Mouse (Mus musculus) layer of hippocampus, adult 18-20 months (tissue): Measurements from ENCODE around the gene Lbhd2. TPM values are rescaled to one million over a fixed set of nuclear protein-coding genes. Genes with fewer than 3 reads are reported as not detected.

Experiments used
- DNase-seq, 2 experiments: peaks; one replicate each; pipeline ENCODE4 v3.0.0; 2022; ENCODE audit warnings: low spot score in 2 of 2
- total RNA-seq, 2 experiments: library from RNA; stranded (reverse); gene quantifications; 2 replicates each; pipeline ENCODE4 v1.2.3; 2021

Lbhd2 gene
- total RNA-seq, 2 experiments from 2014 or later = 0.53 to 1.2 TPM

DNA sequence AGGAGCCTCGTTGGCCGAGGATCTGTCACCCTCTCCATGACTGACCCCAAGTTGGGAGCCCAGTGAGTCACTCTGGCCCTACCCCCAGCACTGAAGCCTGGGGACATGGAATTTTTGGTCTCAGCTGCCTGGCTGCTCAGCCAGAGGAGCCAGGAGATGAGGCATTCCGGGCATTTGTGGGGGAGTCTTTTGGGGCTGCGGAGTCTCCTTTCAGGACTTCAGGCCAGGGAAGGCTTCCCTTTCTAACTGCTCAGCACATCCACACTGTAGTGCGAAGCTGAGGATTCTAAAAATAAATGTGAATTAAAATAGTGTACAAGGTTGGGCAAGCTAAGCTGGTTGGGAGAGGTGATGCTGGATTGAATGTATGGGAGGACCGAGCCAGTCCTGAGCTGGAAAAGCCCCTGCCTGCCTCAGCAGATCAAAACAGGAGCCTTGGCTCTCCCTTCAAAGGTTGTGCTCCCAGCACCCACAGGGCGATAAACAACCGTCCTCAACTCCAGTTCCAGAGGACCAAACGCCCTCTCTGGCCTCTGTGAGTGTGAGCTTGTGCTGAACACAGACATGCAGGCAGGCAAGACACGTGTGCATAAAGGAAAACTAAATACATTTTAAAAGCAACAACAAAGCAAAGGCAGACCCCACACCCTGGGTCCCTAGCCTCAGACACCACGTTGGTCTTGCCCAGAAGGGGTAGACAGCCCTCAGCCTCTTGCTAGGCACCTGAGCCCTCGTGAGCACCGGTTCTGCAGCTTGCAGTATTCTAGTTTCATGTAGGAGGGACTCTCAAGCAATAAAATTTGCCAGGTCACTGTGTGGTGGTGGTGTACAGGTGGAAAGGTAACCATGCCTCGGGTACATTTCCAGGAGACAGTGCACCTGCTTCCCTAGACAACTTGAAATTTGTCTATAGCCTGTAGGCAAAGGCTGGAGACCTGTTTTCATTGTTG, 24.5 kb downstream of the Lbhd2 start:
- no peak for DNase-seq

DNA sequence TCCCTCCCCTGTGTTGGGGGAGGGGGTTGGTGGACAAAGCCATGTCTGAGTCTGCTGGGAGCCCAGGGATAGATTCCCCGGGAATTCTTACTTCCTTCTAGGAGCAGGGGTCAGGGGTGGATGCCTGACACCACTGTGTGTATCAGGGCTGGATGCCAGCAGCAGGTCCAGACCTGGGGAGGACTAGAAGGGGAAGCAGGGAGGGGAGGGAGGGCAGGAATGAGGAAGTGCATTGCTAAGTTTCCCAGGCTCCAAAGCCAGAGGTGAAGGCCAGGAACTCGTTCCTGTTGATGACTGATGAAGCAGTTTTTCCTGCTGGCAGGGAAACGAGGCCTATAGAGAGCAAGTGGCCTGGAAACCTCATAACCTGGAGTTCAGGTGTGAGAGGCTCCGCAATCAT, 25.5 kb downstream of the Lbhd2 start:
- DNase-seq = no peak

DNA sequence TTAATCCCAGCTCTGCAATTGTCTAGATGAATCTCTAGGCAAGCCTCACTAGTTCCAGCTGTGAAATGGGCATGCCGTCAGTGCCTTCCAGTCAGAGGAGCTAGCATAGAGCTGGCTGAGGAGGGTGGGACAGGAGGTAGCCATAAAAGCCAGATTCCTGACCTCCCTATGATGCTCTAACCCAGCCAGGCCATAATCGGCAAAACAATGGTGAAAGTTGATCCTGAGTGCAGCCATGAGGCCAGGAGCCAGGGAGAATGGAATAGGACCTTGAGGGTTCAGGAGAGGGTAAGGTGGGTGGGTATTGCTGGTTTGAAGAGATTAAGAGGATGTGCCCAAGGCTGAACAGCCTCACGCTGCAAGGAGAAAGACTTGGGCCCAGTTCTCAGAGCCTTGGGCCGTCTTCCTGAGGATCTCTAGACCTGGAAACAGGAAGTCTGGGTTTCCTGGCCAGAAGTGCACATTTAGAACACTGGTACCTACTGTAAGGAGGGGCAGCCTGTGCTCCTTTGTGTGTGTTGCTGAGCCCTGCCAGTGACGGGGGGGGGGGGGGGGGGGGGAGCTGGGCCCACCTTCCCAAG, 26.2 kb downstream of the Lbhd2 start:
- DNase-seq = no peak

DNA sequence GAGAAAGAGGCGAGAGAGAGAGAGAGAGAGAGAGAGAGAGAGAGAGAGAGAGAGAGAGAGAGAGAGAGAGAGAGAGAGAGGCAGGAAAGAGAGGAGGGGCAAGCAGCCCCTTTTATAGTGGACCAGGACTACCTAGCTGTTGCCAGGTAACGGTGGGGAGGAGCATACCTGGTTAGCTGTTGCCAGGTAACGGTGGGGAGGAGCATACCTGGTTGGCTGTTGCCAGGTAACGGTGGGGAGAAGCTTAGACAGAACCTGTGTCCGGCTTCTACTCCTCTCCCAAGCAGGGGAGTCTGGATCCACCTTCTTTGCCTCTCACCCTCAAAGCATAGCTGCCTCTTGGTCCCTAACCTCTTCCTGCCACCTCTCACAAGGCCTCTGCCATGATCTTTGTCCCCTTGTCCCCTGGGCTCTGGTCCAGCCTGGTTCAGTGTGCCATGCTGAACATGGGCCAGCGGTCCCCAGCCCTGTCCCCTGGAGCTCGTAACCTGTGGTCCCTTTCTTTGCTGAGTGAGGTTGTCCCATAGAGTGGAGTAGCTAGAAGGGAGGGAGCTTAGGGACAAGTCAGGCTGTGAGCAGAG, 27.6 kb downstream of the Lbhd2 start:
- DNase-seq = no peak

DNA sequence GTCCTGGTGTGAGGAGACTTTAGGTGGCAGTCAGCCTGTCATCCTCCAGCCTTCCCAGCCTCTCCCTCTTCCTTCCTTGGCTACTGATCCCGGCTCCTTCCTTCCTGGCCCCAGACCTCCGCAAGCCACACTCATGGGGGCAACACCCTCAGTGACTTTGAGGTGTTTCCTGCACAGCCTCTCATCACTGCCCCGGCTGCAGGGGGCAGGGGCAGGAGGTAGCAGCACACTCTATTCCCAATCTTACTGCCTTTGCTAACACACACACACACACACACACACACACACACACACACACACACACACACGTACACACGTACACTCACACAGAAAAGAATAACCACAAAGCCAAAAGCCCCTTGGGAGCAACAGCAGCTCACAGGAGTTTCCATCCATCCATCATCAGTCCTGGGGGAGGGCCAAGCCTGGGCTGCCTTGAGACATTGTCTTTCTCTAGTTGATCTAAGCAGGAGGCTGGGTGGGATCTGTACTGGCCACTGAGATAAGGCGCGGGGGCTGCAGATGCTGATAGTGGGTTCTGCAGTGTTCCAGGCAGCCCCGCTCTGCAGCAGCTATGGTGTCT, 28.2 kb downstream of the Lbhd2 start:
- no peak for DNase-seq

DNA sequence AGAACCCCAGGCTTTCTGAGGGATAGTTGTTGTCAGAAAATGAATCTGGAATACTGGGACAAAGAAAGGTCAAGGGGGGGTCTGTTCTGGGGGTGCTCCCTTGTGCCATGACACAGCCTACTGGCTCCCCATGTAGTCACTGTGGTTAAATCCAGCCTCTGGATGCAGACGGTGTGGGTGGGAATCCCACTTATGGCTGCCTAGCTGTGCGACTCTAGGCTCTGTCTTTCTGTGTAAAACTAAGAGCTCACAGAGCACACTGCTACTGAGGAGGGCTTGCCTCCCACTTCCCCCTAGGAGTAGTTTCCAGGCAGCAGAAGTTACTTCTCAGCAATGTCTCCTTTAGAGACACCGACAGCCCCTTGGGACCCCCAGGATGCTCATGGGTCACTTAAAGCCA, 29.6 kb downstream of the Lbhd2 start:
- no peak for DNase-seq

DNA sequence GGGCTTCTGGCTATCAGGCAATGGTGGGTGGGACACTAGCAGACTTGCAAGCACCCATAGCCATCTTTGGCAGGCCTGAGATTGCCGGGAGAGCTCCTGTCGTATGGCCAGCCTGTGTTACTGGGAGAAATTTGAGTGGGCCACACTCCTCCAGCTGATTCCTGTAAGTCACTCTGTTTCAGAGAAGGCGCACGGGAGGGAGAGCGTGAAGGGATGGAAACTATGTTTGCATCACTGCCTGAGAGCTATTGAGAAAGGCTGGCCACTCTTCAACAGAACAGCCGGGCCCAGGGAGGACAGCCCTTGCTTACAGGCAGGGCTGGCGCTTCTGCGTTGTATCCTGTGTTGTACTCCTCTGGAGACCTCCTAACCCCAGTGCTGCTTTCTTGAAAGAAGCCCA, 30.0 kb downstream of the Lbhd2 start:
- DNase-seq = no peak

DNA sequence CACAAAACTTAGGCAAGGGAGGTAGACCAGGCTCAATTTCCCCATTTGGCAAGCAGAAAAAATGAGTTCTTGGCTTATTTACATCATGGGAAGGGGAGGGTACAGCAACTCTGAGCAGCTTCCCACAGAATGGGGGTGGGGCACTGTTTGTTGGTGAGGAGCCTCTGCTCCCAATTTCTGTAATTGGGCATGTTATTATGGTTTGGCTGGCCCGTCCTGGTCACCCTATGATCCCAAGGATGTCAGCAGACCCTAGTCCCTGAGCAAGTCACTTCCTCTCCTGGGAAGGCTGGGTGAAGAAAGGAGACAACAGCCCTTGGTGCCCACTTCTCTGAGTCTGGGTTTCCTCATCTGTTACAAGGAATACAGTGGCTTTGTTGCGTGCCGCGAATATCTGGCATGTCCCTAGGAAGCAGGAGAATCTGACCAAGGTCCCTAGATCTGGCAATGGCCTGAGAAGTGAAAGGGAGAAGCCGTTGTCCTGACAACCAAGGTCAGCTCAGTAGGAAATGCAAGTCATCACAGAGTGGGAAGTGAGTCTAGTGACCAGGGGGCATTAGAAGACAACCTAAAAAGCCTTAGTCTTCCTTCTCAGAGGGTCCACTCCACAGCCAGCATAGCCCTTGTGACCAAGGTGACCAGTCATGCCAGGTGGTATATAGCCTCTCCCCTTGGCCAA, 30.8 kb downstream of the Lbhd2 start:
- DNase-seq = no peak

DNA sequence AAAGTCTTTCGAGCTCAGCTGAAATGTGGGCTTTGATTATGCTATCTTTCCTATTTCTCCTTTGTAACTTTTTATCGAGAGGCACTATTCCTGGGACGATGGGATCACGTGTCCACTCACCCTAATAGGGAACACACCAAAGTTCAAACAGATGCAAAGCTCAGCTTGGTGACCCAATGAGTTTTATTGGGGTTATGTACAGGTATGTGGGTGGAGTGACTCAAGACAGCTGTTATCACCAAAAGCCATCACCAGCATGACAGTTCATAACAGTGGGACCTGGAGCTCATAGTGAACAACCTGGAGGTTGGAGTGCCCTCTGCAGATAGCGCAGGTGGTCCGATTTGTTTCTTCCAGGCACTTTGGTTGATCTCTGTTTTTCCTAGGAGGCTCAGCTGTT, 32.2 kb downstream of the Lbhd2 start:
- DNase-seq = no peak

DNA sequence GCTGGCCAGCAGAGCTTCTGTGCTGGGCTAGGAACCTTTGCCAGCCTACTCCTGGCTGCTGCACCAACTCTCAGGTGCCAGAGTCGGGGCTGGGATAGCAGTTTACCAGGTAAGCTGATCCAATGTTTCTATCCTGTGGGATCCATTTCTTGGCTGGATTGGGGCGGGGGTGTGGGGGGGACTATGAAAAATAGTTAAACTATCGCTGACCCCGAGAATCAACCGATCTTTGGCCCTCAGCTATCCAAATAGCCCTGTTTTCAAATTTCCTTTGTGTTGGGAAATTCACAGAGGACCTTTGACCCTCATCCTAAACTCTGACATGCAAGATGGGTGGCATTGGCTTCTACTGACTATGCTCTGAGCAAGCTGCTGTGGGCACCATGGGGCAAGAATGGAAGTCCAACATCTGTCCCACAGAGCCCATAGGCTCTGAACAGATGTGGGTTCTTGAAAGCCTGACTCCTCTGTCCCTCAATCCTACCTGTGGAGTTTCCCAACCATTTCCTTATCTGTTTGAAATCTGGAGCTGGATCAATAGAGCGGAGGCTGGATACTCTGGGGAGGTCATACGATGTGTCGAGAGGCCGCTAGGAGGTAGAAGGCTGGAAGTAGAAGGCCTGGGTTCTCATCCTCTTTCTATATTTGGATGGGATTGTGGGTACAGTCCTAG, 34.2 kb downstream of the Lbhd2 start:
- DNase-seq = no peak

DNA sequence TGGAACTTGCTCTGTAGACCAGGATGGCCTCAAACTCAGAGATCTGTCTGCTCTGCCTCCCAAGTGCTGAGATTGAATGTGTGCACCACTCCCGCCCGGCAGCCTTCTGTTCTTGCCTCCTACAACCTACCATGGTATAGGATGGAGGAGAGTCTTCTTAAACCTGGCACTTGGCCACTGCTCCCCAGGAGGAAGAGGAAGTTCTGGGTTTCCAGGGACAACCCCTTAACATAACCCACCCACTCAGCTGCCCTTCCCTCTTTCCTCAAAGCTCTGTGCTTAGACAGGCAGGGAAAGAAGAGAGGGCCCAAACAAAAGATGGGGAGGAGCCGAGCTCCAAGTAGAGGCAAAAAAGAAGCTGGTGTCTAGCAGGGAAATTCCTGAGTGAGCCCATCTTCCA, 34.9 kb downstream of the Lbhd2 start:
- peak in 1 of 2 experiments; percentile 36 for DNase-seq

DNA sequence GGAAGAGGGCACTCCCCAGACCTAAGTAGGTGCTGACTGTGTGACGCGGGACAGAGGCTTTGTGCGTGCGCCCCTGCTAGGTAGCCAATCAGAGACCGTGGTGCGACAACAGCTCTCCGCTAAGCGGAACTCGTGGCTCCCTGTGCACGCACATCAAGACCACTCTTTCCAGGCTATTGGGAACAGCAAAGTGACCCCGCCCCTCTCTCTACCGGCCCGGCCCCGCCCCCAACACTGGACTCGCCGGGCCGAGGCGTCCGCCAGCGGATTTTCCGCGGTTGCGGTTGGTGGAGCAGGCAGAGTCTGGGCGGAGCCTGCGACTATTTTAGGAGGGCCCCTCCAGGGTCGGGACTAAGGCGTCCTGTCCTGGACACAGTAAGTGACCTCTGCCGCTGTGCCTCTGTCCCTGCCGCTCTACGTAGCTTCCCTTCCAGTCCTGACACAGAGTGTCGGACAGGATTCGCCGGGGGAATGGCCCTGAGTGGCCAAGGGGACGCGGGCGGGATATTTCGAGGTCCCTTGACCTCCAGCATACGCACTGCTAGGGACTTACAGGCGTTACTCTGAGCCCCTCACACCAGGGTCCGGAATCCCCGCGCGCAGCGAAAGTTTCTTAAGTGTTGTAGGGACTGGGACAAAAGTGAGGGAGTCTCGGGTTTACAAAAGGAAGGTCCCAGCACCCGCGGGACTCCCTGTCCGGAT, 35.9 kb downstream of the Lbhd2 start, which contains the start of gene Tnfaip2:
TSS of gene Tnfaip2 (plus strand) at position 161 of the 702 bp plus-strand sequence.
- DNase-seq = no peak

DNA sequence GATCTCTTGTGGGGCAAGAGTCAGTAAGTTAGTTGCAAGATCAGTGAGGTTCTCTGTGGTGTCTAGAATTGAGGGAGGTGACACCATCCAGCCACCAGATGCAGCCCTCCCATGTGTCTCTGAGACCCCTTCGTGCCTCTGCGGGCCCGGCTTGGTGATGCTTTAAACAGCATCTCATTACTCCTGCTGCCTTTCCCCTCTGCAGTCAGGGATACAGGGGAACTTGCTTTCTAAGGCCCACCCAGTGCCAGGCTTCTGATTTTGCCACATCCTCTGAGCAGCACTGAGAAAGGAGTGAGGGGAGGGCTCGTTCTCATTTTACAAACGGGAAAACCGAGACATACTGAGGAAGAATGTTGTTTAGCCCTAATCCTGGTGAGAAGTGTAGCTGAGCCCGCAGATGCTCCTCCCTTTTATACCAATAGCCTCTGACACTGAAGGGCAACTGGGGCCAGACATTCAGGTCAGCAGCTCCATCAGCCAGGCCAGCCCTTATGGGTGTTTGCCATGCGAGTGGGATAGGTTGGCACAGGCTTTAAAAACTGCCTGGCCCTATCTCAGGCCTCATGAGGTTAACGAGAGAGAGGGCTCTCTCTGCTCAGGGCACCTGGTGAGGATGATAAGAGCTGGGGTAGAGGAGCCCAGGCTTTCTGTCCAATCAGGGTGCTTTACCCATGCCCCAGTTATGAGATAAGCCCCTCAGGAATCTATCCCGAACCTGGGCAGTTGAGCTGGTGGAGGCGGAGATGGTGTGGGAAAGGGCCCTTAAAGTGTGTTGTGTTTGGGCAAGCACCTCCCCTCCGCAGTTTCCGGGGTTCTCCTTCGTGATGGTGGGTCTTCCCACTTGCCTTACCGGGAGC, 36.6 kb downstream of the Lbhd2 start:
- no peak for DNase-seq

DNA sequence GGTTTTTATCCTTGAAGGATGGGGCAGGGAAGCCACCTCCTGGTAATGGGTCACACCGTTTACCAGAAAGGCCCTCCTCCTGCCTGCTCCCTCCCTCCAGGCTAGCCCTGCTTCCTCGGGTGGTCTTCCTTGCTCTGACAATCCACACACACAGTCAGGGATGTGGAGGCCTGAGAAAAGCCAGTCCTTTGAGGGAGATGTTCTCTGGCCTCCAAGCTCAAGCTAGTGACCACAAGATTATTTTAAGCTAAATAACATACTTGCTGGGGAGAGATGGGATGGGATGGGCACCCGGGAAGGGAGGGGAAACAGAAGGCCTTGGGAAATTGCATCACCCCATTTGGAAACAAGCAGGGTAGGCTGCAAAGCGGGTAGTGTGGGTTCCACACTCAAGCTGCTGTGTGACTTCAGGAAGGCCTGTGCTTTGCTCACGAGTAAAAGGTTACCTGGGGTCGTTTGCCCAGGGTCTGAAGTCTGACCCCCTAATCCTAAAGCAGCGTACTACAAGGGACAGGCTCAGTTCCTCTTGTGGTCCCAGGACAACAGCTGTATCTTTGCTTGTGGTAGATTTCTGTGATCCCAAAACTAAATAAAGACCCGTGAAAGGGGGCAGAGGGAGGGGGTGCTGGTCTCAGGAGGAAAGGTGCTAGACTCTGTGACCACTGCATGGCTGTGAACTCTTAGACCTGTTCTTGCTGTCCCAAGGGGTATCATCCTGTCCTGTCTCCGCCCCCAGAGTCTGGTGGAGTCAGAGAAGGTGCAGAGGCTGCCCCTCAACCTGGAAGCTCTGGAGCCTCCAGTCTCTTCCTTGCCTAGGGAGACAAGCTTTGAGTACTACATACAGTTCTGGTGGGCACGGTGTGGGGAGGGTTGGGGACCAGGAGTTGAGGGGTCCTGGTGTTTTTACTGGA, 37.6 kb downstream of the Lbhd2 start:
- DNase-seq = no peak

DNA sequence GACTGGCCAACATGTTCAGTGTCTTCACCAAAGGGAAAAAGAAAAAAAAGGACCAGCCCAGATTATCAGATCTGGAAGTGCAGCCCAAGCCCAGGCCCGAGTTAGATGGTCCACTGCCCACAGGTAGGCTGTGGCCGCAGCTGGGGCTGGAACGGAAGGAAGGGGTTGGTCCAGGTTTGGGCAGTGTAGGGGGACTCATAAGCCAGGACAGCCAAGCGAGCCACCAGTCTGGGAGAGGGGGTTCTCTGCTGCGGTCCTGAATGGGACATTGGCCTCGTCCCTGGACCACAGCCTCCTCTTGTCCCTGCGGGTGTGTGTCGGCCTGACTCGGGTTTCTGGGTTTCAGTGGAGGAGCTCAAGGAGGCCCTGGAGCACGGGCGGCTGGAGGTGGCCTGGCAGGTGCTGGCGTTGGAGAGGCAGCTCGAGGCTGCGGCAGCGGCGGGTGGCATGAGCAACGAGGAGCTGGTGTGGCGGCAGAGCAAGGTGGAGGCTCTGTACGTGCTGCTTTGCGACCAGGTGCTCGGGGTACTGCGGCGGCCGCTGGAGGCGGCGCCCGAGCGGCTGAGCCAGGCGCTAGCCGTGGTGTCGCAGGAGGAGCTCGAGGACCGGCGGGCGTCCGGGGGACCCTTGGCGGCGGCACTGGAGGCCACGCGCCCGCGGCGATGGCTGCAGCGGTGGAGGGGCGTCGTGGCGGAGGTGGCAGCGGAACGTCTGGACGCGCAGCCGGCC, 38.7 kb downstream of the Lbhd2 start:
- no peak for DNase-seq

DNA sequence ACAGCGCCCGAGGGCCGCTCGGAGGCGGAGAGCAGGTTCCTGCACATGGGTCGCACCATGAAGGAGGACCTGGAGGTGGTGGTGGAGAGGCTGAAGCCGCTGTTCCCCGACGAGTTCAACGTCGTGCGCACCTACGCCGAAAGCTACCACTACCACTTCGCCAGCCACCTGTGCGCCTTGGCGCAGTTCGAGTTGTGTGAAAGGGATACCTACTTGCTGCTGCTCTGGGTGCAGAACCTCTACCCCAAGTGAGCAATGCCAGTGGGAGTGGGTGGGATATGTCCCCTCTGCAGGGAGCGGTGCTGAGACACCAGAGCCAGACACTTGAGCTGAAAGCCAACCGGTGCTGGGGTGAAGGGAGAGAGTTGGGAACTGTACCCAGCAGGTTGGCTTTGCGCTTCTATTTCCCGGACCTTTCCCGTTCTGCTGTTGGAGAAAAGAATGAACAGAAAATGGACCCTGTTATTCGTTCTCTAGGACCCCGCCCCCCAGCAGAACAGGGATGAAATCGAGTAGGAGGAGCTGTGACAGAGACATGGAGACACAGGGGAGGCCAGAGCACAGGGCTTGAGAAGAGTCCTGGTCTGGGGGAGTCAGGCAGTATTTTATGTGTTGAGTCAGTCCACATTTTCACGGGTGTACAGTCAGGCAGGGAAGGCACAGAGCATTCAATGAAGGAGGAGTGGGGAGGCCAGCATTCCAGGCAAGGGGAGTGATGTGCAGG, 39.4 kb downstream of the Lbhd2 start:
- DNase-seq = no peak

DNA sequence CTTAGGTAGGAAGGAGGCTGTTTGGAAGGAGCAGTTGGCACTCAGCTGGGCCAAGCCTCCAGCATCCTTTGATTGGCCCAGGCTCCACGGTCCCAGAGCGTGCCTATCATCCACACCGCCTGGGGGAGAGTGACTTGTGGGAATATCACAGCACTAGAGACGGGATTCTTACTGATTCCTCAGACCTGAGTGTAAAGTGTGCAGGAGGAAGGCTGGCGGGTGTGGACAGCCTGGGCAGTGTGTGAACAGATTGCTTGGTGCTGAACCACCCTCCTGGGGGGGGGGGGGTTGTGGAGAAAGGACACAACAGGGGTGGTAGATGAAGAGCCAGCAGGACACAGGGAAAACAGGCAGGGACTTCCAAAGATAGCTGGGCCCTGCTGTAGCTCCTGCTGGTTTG, 40.1 kb downstream of the Lbhd2 start:
- no peak for DNase-seq
